ENCODE assay signal across 18 mouse cellular contexts in the genomic region with DNA sequence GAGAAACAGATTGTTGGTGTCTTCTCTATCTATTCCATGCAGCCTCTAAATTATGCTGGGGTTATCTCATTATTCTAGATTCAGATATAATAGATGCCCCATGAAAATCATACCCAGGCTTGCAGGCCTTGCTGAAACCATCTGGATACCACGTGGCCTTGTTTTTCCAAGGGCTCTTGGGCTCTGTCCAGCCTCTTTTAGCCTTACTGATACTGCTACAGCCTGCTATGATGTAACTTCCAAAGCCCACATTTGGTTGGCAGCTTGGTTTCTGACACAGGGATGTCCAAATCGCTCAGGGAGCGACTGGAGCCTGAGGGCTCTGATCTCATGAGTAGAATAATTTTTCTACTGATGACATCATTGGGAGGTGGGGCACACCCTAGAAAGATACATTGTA. TPM values are rescaled to one million over a fixed set of nuclear protein-coding genes. Genes with fewer than 3 reads are reported as not detected.
DNase-seq lines count a peak whose midpoint lies in the region; ATAC-seq and TF ChIP-seq lines count a peak whose summit lies in the region.
"Had no signal": no experiment of that assay in that cellular context is flagged by ENCODE, and none has a peak within 500 bp of the region (broad histone marks: within the 10 kb centered on the region; RNA-seq: fewer than 3 reads in every experiment).

No protein-coding gene starts in this region.

- no peak overlapping the region for H3K9ac ChIP-seq in hindbrain, postnatal 0 days (replicated peaks; ENCODE audit: low read length)
- H3K9ac ChIP-seq in hindbrain, embryonic 12.5 days = no peak overlapping the region
- H3K9ac ChIP-seq: forebrain, embryonic 15.5 days; limb, embryonic 13.5 days; liver, embryonic 15.5 days; neural tube, embryonic 15.5 days had no signal

- H3K9me3 ChIP-seq in hindbrain, postnatal 0 days (ENCODE audit: low read length) = no peaks in the 10 kb centered on the region
- H3K9me3 ChIP-seq in hindbrain, embryonic 12.5 days (replicated peaks) = no peaks in the 10 kb centered on the region
- H3K9me3 ChIP-seq: forebrain, embryonic 15.5 days; limb, embryonic 13.5 days; liver, embryonic 15.5 days; neural tube, embryonic 15.5 days had no signal

- no peaks in the 10 kb centered on the region for H3K27me3 ChIP-seq in hindbrain, postnatal 0 days (ENCODE audit: insufficient read depth, low read length)
- H3K27me3 ChIP-seq in hindbrain, embryonic 12.5 days = no peaks in the 10 kb centered on the region
- H3K27me3 ChIP-seq: forebrain, embryonic 15.5 days; limb, embryonic 13.5 days; liver, embryonic 15.5 days; neural tube, embryonic 15.5 days had no signal

- no peak overlapping the region for H3K4me2 ChIP-seq in hindbrain, postnatal 0 days (ENCODE audit: low read depth, low read length)
- no peak overlapping the region for H3K4me2 ChIP-seq in hindbrain, embryonic 12.5 days (replicated peaks)
- H3K4me2 ChIP-seq: forebrain, embryonic 15.5 days; limb, embryonic 13.5 days; liver, embryonic 15.5 days; neural tube, embryonic 15.5 days had no signal

- ATAC-seq in hindbrain, postnatal 0 days = no peak
- no peak for ATAC-seq in hindbrain, embryonic 12.5 days (ENCODE audit: low FRiP score)
- ATAC-seq: forebrain, embryonic 15.5 days had no signal

- 0 out of 2 replicates have a peak, but pooled peaks cover 8% of the 10 kb centered on the region for H3K4me1 ChIP-seq in hindbrain, postnatal 0 days (ENCODE audit: insufficient read depth, low read length)
- peaks cover 18% of the 10 kb centered on the region for H3K4me1 ChIP-seq in hindbrain, embryonic 12.5 days

- TF ChIP-seq CTCF in hindbrain, postnatal 0 days (IDR thresholded peaks at IDR 0.05; ENCODE audit: low read depth) = no peak

- H3K36me3 ChIP-seq in hindbrain, postnatal 0 days (ENCODE audit: insufficient read depth, low read length) = peaks cover 5% of the 10 kb centered on the region
- 0 out of 2 replicates have a peak, but pooled peaks cover 11% of the 10 kb centered on the region for H3K36me3 ChIP-seq in hindbrain, embryonic 12.5 days
- H3K36me3 ChIP-seq: liver, embryonic 15.5 days had no signal

- WGBS in hindbrain, postnatal 0 days = 75% methylated on average over 3 of the region's 3 CpGs
- 82% methylated on average over 3 of the region's 3 CpGs for WGBS in hindbrain, embryonic 12.5 days

- DNase-seq in cerebellum, postnatal 10 days = peak; percentile 62 to 67
- no peak for DNase-seq in cerebellum, postnatal 4 days (ENCODE audit: low spot score in 2 of 2)
- no peak for DNase-seq in hindbrain, postnatal 0 days (ENCODE audit: low spot score)
- DNase-seq in 3T3-L1 (ENCODE audit: low read depth, low spot score) = peak; percentile 62
- DNase-seq in heart, adult 9 months (ENCODE audit: low spot score in 2 of 2) = peak; percentile 36 to 54
- DNase-seq in frontal cortex, postnatal 36 days (ENCODE audit: low spot score in 2 of 2) = no peak
- DNase-seq in retina, embryonic 14.5 days (ENCODE audit: low spot score) = no peak
- DNase-seq: B cell, adult 2 months; cerebellum, adult 11 months; kidney, adult 18-20 months; kidney, postnatal 10 days had no signal

- H3K4me3 ChIP-seq in hindbrain, postnatal 0 days (ENCODE audit: low read length) = no peak overlapping the region
- no peak overlapping the region for H3K4me3 ChIP-seq in hindbrain, embryonic 12.5 days
- H3K4me3 ChIP-seq: erythroblast, embryonic 14.5 days; forebrain, embryonic 15.5 days; heart, adult 2 months; limb, embryonic 13.5 days; liver, embryonic 15.5 days; neural tube, embryonic 15.5 days had no signal

- peak overlapping the region; percentile 27; the same call in 1 of the 2 replicates for H3K27ac ChIP-seq in hindbrain, postnatal 0 days
- H3K27ac ChIP-seq in hindbrain, embryonic 12.5 days = no peak overlapping the region
- H3K27ac ChIP-seq: forebrain, embryonic 15.5 days; heart, adult 2 months; limb, embryonic 13.5 days; liver, embryonic 15.5 days; neural tube, embryonic 15.5 days had no signal

RNA-seq across cellular contexts. Expression of gene 2510009E07Rik, which starts 48.5 kb away (rescaled TPM):
- 52.9 and 54.4 TPM in 2 replicates for total RNA-seq in hindbrain, postnatal 0 days (2014; rRNA removed)
- 46.7 and 46.8 TPM in 2 replicates for polyA plus RNA-seq in hindbrain, postnatal 0 days (2015; fragmentation: Nextera tagmentation; extraction: Ambion mirVana)
- 54.6 and 56.0 TPM in 2 replicates for polyA plus RNA-seq in hindbrain, embryonic 12.5 days (2016; fragmentation: Nextera tagmentation; extraction: Ambion mirVana)
- polyA plus RNA-seq: erythroblast, embryonic 14.5 days had no signal

Comparison
In these comparisons a context has a peak if more than half of its experiments do, and no peak if none do; other contexts are left out.
1. DNase-seq: peak in cerebellum, postnatal 10 days (2 of 2), 3T3-L1 (single experiment) and heart, adult 9 months (2 of 2); none in cerebellum, postnatal 4 days (0 of 2), hindbrain, postnatal 0 days (single experiment), frontal cortex, postnatal 36 days (0 of 2) and retina, embryonic 14.5 days (single experiment).